20 mouse cellular contexts compared by ENCODE assay signal in genomic region chr8:125376448-125376845, GRCm38 (mm10).
DNase-seq lines count a peak whose midpoint lies in the region; ATAC-seq and TF ChIP-seq lines count a peak whose summit lies in the region.
"Had no signal": no experiment of that assay in that cellular context is flagged by ENCODE, and none has a peak within 500 bp of the region (broad histone marks: within the 10 kb centered on the region; RNA-seq: fewer than 3 reads in every experiment).

No protein-coding gene starts in this region.

- H3K4me3 ChIP-seq in hindbrain, embryonic 12.5 days, result no peak overlapping the region
- H3K4me3 ChIP-seq in hindbrain, embryonic 11.5 days (ENCODE audit: low read depth, low read length), result no peak overlapping the region
- H3K4me3 ChIP-seq in neural tube, embryonic 13.5 days, result no peak overlapping the region
- H3K4me3 ChIP-seq in hindbrain, postnatal 0 days (ENCODE audit: low read length), result no peak overlapping the region
- H3K4me3 ChIP-seq: left cerebral cortex, adult 2 months; megakaryocyte, embryonic 14.5 days had no signal

- H3K9me3 ChIP-seq in hindbrain, embryonic 12.5 days (replicated peaks), result no peaks in the 10 kb centered on the region
- H3K9me3 ChIP-seq in hindbrain, embryonic 11.5 days (ENCODE audit: control insufficient read depth, low read length), result no peaks in the 10 kb centered on the region
- H3K9me3 ChIP-seq in neural tube, embryonic 13.5 days, result no peaks in the 10 kb centered on the region
- H3K9me3 ChIP-seq in hindbrain, postnatal 0 days (ENCODE audit: low read length), result no peaks in the 10 kb centered on the region

- H3K9ac ChIP-seq in hindbrain, embryonic 12.5 days, result no peak overlapping the region
- no peak overlapping the region for H3K9ac ChIP-seq in hindbrain, embryonic 11.5 days (ENCODE audit: low read depth, low read length)
- H3K9ac ChIP-seq in neural tube, embryonic 13.5 days, result no peak overlapping the region
- no peak overlapping the region for H3K9ac ChIP-seq in hindbrain, postnatal 0 days (replicated peaks; ENCODE audit: low read length)
- H3K9ac ChIP-seq: liver, embryonic 14.5 days; lung, embryonic 14.5 days had no signal

- 72% methylated on average over 6 of the region's 6 CpGs for WGBS in hindbrain, embryonic 12.5 days
- WGBS in hindbrain, embryonic 11.5 days, result 86% methylated on average over 6 of the region's 6 CpGs
- 66% methylated on average over 6 of the region's 6 CpGs for WGBS in neural tube, embryonic 13.5 days
- 67% methylated on average over 6 of the region's 6 CpGs for WGBS in hindbrain, postnatal 0 days

- H3K4me1 ChIP-seq in hindbrain, embryonic 12.5 days, result peaks cover 12% of the 10 kb centered on the region
- no peaks in the 10 kb centered on the region for H3K4me1 ChIP-seq in hindbrain, embryonic 11.5 days (replicated peaks; ENCODE audit: control insufficient read depth, insufficient read depth, low read length)
- peaks cover 11% of the 10 kb centered on the region for H3K4me1 ChIP-seq in neural tube, embryonic 13.5 days (replicated peaks)
- no peaks in the 10 kb centered on the region for H3K4me1 ChIP-seq in hindbrain, postnatal 0 days (ENCODE audit: insufficient read depth, low read length)
- H3K4me1 ChIP-seq: megakaryocyte, embryonic 14.5 days had no signal

- DNase-seq in hindbrain, embryonic 11.5 days (ENCODE audit: low spot score), result no peak
- no peak for DNase-seq in neural tube, embryonic 10.5 days (ENCODE audit: extremely low spot score, low spot score)
- no peak for DNase-seq in hindbrain, postnatal 0 days (ENCODE audit: low spot score)
- no peak for DNase-seq in urinary bladder, postnatal 10 days (ENCODE audit: low spot score)
- DNase-seq in right cerebral cortex, postnatal 14 days, result no peak
- DNase-seq: adrenal gland, postnatal 25 days; cerebellum, adult 9-10 months; gastrocnemius, postnatal 25 days; kidney, adult 18-20 months; kidney, postnatal 4 days; lung, embryonic 14.5 days; lung, postnatal 36 days; spleen, adult 18-20 months; thymus, postnatal 14 days had no signal

- H3K4me2 ChIP-seq in hindbrain, embryonic 12.5 days (replicated peaks), result no peak overlapping the region
- H3K4me2 ChIP-seq in hindbrain, embryonic 11.5 days (replicated peaks; ENCODE audit: low read depth, low read length), result no peak overlapping the region
- no peak overlapping the region for H3K4me2 ChIP-seq in neural tube, embryonic 13.5 days
- no peak overlapping the region for H3K4me2 ChIP-seq in hindbrain, postnatal 0 days (ENCODE audit: low read depth, low read length)
- H3K4me2 ChIP-seq: lung, embryonic 14.5 days had no signal

- no peak for ATAC-seq in hindbrain, embryonic 12.5 days (ENCODE audit: low FRiP score)
- ATAC-seq in hindbrain, embryonic 11.5 days (ENCODE audit: low FRiP score), result no peak
- no peak for ATAC-seq in neural tube, embryonic 13.5 days (ENCODE audit: low read depth)
- ATAC-seq in hindbrain, postnatal 0 days, result no peak
- ATAC-seq: inflammation-experienced regulatory T-cells, adult 6 months had no signal

- no peaks in the 10 kb centered on the region for H3K27me3 ChIP-seq in hindbrain, embryonic 12.5 days
- H3K27me3 ChIP-seq in hindbrain, embryonic 11.5 days (ENCODE audit: control insufficient read depth, insufficient read depth, low read length), result no peaks in the 10 kb centered on the region
- no peaks in the 10 kb centered on the region for H3K27me3 ChIP-seq in neural tube, embryonic 13.5 days
- no peaks in the 10 kb centered on the region for H3K27me3 ChIP-seq in hindbrain, postnatal 0 days (ENCODE audit: insufficient read depth, low read length)

- TF ChIP-seq CTCF in hindbrain, postnatal 0 days (IDR thresholded peaks at IDR 0.05; ENCODE audit: low read depth), result no peak

- peak overlapping the region; percentile 57 for H3K27ac ChIP-seq in hindbrain, embryonic 12.5 days
- no peak overlapping the region for H3K27ac ChIP-seq in hindbrain, embryonic 11.5 days (ENCODE audit: low read depth, low read length)
- H3K27ac ChIP-seq in neural tube, embryonic 13.5 days (replicated peaks), result peak overlapping the region; percentile 59; the same call in 1 of the 2 replicates
- peak overlapping the region; percentile 36; the same call in 1 of the 2 replicates for H3K27ac ChIP-seq in hindbrain, postnatal 0 days
- H3K27ac ChIP-seq: left cerebral cortex, adult 2 months; liver, embryonic 14.5 days had no signal

- no peaks in the 10 kb centered on the region for H3K36me3 ChIP-seq in hindbrain, embryonic 12.5 days
- no peaks in the 10 kb centered on the region for H3K36me3 ChIP-seq in hindbrain, embryonic 11.5 days (ENCODE audit: control insufficient read depth, insufficient read depth, low read length)
- H3K36me3 ChIP-seq in neural tube, embryonic 13.5 days, result no peaks in the 10 kb centered on the region
- no peaks in the 10 kb centered on the region for H3K36me3 ChIP-seq in hindbrain, postnatal 0 days (ENCODE audit: insufficient read depth, low read length)
